Mouse (Mus musculus): ENCODE measurements at regions not wholly inside any gene's neighbourhood (a gene's known extent, or its start where the extent isn't known, plus 50 kb on each side); places are given as distances from the start of the nearest gene placed in this dataset.
A peak's percentile ranks its signal among the peaks of the same experiment; 100 is the strongest.
"Not testable (repeated sequence)": the region's sequence is repeated elsewhere in the genome, so short reads cannot be mapped to it uniquely, and the experiment has no call there.

DNA sequence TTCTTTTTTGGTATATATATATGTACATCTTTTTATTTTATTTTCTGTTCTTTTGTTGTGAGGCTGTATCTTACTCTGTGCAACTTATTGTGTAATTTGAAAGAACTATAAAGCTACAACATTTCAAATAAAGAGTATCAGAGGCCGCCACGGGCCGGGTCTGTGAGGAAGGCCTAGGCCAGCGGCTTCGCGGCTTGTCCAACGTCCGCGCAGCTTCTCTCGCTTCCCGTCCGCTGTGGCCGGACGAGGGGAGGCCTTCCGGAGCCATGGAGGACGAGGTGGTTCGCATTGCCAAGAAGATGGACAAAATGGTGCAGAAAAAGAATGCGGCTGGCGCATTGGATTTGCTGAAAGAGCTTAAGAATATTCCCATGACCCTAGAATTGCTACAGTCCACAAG lies 167.4 kb downstream of the Kif21a start:
- not testable (repeated sequence) for DNase-seq (ENCODE audit: low spot score)

- DNase-seq (ENCODE audit: low spot score): no peak
These were observed 180.3 kb downstream of the Kif21a start for GRCm38 (mm10) chr15:90869452-90869851.

- DNase-seq (ENCODE audit: low spot score): not testable (repeated sequence)
These were observed 174.5 kb upstream of the Cpne8 start for GRCm38 (mm10) chr15:90853763-90854162.

DNA sequence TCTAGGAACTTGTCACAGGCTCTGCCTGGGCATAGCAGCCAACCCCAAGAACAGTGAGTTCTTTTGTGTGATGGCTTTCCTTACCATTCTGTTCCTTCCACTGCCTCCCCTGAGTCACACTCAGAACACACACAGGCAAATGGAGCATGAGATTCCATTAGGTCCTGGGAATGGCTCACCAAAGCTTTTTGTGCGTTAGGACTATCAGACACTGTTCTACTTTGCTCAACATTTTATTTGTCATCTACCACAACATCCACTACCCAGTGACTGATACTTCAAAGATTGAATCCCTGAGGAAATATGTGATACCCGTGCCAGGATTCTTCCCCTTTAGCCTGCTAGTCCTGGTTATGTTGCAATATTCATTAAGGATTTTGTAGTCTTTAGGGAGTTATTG lies 172.8 kb upstream of the Cpne8 start:
- DNase-seq (ENCODE audit: low spot score): no peak

DNA sequence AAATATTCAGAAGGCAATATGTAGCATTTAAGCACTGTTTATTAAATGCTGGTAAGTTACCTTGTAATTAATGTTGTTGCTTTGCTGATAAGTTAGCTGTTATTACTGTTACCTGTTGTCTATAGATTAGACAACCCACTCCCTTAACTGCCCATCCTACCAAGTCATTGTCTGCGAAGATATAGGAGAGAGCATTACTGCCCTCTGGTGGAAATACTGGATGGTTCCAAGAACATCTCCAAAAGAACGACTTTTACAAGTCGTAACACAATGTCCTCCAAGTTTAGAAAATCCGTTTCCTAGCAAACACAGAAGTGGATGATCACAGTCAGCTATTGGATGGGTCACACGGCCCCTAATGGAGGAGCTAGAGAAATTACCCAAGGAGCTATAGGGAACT lies 162.2 kb upstream of the Cpne8 start:
- peak; percentile 25 for DNase-seq (ENCODE audit: low spot score)

DNA sequence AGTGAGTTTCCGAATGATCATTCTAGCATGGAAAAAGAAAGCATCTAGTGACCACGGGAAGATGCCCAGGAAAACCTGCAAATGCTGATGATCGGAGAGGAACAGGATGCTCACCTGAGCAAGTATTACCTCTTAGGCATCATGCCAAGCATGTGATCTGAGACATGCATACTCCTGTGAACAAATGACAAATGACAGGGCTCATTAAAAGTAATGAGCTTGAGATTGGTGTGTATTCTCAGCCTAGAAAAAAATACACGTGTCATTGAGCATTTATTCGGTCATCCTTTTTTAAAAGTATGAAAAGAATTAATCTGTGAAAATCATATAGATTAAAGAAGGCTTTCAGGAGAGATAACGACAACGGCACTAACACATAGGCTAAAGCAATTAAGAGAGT lies 156.4 kb upstream of the Cpne8 start:
- no peak for DNase-seq (ENCODE audit: low spot score)

GRCm38 (mm10) chr15:90827816-90828215 lies 148.6 kb upstream of the Cpne8 start:
- DNase-seq (ENCODE audit: low spot score): no peak

- DNase-seq (ENCODE audit: low spot score): no peak
These were observed 143.1 kb upstream of the Cpne8 start for GRCm38 (mm10) chr15:90822306-90822705.

DNA sequence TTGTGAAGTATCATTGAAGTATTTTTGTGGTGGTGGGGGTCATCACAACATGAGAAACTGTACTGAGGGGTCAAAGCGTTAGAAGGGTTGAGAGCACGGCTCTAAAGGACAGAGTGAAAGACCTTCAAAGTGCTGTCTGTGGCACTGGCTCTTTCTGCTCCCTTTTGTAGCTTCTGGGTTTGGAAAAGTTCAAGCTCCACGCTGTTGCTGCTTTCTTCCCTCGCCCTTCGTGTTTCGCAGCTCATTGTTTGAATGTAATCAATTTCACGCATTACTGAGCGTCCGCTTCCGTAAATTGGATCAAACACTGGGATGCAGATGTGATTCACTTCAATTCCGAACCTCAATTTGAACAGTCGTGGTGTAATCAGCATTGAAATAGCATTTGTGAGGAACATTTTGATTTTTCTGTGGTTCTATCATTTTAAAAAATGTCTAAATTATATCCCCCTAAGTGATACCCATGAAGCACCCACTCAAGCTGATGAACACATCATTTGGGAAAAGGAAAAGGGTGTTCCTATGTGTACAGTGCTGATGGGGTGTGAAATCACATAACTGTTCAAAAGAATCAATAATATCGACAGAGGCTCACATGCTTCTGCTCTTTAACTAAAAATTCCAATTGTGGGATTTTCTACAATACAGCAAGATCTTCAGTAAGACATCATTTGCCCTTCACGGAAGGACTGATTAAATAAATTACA lies 140.9 kb upstream of the Cpne8 start:
- DNase-seq (ENCODE audit: low spot score): no peak

GRCm38 (mm10) chr15:90818161-90818560 lies 138.9 kb upstream of the Cpne8 start:
- DNase-seq (ENCODE audit: low spot score): no peak

GRCm38 (mm10) chr15:90813907-90814306 lies 134.7 kb upstream of the Cpne8 start:
- DNase-seq (ENCODE audit: low spot score): no peak

DNA sequence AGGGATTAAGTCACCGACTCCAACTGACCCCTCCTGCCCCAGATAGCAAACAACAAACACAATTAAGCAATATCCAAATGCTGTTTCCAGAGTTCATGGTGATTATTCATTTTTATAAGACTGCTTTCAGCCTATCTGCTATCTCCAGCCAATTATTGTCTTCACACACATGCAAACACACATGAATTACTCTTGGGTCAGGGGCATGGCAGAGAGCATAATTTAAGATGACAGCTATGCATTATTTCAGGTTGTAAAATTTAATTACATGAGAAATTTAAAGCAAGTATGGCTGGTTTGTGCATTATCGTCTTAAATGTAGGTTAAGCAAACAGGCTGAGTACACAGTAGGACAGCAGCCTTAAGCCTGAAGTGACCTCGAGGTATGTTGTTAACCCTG lies 131.1 kb upstream of the Cpne8 start:
- no peak for DNase-seq (ENCODE audit: low spot score)

- DNase-seq (ENCODE audit: low spot score): no peak
These were observed 129.0 kb upstream of the Cpne8 start for GRCm38 (mm10) chr15:90808236-90808635.

- no peak for DNase-seq (ENCODE audit: low spot score)
These were observed 118.8 kb upstream of the Cpne8 start for GRCm38 (mm10) chr15:90798056-90798455.

DNA sequence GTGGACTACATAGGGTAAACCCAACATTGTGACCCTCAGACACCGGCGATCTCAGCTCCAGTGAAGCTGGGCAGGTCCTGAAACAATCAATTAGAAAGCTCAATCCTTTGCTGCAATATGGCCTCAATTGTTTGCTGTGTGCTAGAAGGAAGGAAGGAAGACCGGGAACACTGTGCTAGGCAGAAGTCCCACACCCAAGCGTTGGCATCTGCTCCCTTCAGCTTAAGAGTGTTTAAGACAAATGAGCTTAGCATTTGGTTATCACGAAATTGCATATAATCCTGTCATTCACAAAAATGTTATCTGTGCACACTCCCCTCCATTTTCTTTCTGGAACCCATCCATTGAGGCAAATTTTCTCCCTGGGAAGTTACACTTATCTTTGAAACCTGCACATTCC lies 110.7 kb upstream of the Cpne8 start:
- no peak for DNase-seq (ENCODE audit: low spot score)

- no peak for DNase-seq (ENCODE audit: low spot score)
These were observed 105.5 kb upstream of the Cpne8 start for GRCm38 (mm10) chr15:90784741-90785140.

DNA sequence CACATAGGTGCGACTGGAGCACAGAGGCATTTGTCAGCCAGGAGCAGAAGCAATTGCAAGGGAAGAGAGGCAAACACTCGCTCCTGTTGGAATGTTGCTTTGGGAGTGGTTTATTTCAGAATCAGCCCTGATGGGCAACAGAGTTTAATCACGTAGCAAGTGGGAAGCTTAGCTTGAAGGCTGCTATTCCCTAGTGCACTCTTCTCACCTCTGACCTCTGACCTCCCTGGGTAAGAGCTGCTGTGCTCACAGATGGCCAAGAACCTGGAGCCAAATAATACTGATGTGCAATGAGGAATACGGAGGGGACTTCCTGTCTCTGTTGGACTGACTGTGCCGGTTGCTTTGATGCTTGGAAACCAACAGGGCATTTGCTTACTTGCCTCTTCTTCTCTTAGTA lies 88.3 kb upstream of the Cpne8 start:
- no peak for DNase-seq (ENCODE audit: low spot score)

DNA sequence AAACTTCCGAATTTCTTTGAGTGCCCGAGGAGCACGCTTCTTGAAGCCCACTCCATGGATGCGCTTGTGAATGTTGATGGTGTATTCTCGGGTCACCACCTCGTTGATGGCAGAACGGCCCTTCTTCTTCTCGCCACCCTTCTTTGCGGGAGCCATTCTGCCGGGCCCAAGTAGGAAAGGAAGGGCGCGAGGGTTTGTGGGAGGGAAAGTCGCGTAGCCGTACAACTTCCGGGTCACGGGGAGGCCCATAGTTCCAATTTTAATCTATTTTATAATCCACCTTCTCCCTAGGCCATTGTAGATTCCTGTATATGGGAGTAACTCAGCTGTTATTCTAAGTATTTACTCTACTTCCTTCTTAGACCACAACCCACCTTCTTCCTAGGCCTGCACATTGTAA lies 85.3 kb upstream of the Cpne8 start:
- not testable (repeated sequence) for DNase-seq (ENCODE audit: low spot score)

DNA sequence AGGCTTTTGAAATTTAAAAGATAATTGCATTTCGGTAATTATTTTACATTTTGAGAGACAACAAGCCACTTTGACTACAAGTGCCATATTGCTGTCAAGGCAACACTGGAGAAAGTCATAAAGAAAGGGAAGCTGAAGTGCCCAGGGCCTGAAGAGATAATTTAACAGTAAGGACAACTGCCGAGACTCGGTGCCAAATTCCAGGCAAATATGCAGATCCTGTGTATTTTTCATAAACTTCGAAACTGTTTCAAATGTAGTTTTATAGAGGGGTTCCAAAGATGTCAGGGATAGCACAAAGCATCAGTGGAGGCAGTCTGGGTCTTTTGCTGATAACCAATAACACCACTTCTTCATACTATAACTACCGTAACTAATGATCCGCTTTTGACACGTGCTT lies 54.7 kb upstream of the Cpne8 start:
- no peak for DNase-seq (ENCODE audit: low spot score)

Measured in ovary, postnatal 14 days (tissue).